Mouse (Mus musculus): Measurements from ENCODE around the gene Lyz2.
"Not testable (repeated sequence)": the region's sequence is repeated elsewhere in the genome, so short reads cannot be mapped to it uniquely, and the experiment has no call there.

Gene Lyz2

DNA sequence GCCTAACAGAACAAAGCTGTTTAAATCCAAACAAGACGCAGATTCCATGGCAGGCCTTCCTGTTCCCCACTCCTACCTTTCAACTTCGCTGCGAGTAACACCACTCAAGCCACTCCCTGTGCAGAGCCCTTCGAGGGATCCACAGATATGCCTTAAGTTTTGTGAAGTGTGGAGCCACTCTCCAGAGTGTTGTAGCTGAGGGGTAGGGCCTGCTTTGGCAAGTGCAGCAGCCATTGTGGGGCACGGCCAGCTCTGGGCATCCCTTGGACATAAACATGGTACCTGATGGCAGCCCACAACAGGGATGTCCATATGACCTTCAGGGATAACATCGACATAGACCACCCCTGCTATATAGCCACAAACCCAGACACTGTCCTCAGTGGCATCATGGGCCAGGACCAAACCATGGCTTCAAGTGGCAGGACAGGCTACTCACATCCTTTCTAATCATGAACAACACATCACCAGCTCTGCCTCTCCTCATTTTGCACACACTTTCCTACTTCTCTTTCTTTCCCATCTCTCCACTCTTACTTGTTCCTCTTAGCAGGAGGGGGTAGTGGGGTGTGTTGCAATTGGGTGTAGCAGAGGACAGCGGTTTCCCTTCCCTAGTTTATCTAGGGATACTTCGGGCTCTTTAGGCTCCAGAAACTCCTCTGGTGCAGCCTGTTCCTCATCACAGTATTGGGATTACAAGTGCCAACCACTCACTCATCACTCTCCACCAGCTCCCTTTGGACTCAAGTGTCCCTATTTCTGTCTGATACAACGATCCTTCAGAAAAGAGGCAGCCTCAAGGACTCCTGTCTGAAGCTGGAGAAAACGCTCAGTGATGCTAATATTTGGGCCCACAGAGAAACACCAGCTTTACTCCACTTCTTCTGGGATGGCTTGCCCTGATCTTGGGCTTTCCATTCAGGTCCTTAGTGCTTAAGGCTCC is 2.7 kb upstream of the Lyz2 start:
- no peak for DNase-seq (ENCODE audit: low spot score in 2 of 2)

GRCm38 (mm10) chr10:117283871-117284577 is 1.9 kb upstream of the Lyz2 start:
- no peak for DNase-seq (ENCODE audit: low spot score in 2 of 2)

DNA sequence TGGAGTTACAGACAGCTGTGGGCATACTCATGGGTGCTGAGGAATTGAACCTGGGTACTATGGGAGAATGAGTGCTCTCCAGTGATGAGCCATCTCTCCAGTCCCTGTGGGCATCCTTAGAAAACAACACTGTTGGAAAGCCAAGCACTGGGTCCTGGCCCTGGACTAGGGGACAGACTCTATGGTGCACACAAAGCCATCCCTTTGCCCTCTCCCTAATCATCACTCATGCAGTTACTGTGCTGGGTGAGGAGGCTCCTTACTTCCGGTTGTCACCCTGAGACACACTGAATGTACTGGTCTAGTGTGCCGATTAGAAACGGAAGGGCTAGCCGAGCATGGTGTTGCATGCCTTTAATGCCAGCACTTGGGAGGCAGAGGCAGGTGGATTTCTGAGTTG is 1.1 kb upstream of the Lyz2 start:
- DNase-seq (ENCODE audit: low spot score in 2 of 2), result not testable (repeated sequence)

DNA sequence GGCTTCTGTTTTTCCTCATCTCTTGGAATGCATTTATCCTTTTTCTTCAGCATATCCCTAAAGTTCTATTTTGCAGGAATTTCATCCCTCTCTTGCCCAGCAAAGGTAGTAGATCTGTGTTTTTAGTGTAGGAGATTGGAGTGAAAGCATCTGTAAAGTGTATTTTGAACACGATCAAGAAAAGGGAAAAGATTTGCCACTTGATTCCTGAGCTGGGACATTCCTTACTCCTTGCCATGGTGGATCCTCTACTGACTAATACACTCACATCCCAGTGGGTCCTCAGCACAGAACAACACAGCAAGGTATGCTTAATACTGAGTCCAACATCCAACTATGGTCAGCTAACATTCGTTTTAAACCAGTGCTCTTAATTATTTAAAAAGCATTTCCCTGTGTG is 430 bp upstream of the Lyz2 start:
- no peak for DNase-seq (ENCODE audit: low spot score in 2 of 2)

GRCm38 (mm10) chr10:117281381-117281920 is 670 bp downstream of the Lyz2 start:
- no peak for DNase-seq (ENCODE audit: low spot score in 2 of 2)

GRCm38 (mm10) chr10:117280000-117280399 is 2.1 kb downstream of the Lyz2 start:
- DNase-seq (ENCODE audit: low spot score in 2 of 2), result no peak

GRCm38 (mm10) chr10:117278510-117278909 is 3.6 kb downstream of the Lyz2 start:
- DNase-seq (ENCODE audit: low spot score in 2 of 2), result not testable (repeated sequence)

DNA sequence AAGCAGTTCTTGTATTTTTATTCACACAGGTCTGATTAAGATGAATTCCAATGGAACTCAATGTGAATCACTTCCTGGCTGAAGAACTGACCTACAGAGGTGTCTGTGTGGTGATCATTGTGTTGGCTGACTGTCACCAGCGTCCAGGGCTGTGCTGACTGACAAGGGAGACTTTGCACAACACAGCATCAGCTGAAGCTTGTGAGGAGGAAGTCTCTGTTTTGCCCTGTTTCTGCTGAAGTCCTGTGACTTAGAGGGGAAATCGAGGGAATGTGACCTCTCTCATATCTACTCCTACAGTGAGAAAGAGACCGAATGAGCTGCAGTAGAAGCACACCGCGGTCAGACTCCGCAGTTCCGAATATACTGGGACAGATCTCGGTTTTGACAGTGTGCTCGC is 4.3 kb downstream of the Lyz2 start:
- not testable (repeated sequence) for DNase-seq (ENCODE audit: low spot score in 2 of 2)

GRCm38 (mm10) chr10:117275681-117276369 is 6.3 kb downstream of the Lyz2 start:
- no peak for DNase-seq (ENCODE audit: low spot score in 2 of 2)

DNA sequence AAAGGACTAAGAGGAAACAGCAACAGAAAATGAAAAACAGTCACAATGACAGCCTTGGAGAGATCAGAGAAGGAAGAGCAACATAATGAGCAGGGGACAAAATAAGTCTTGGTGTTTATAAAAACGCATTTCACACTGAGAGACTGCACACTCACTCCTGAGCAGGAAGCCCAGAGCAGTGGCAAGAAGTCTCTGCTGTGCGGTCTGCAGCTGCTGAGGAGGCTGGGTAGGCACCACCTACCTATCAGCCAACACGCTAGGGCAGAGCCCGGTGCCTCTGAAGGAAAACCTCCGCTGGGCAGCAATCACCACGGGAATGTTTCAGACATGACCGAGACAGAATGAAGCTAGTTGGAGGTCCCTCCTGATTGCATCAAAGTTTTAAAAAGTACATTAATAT is 7.5 kb downstream of the Lyz2 start:
- not testable (repeated sequence) for DNase-seq (ENCODE audit: low spot score in 2 of 2)

DNA sequence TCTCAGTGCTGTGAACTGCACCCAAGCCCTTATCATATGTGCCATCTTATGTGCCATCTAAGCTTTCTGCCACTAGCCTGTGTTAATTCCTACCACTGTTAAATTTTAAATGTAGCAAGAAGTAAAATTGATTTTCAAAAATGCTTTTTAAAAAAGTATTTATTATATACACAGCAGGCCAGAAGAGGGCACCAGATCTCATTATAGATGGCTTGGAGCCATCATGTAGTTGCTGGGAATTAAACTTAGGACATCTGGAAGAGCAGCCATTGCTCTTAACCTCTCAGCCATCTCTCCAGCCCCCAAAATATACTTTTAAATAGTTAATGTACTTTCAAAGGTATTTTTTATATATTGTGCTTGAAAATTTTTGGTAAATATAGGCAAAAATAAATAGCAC is 10.1 kb downstream of the Lyz2 start:
- DNase-seq (ENCODE audit: low spot score in 2 of 2), result no peak

GRCm38 (mm10) chr10:117259870-117260269 is 22.3 kb downstream of the Lyz2 start:
- no peak for DNase-seq (ENCODE audit: low spot score in 2 of 2)

- DNase-seq (ENCODE audit: low spot score in 2 of 2), result no peak
Measured at GRCm38 (mm10) chr10:117238603-117239002, 43.5 kb downstream of the Lyz2 start, which contains the start of gene 9530003J23Rik. 9530003J23Rik (minus strand) TSS chr10:117238703.

- no peak for DNase-seq (ENCODE audit: low spot score in 2 of 2)
Measured at GRCm38 (mm10) chr10:117235866-117236265, 46.3 kb downstream of the Lyz2 start.

- DNase-seq (ENCODE audit: low spot score in 2 of 2), result no peak
Measured at GRCm38 (mm10) chr10:117234825-117235224, 47.3 kb downstream of the Lyz2 start.

GRCm38 (mm10) chr10:117229826-117230225 is 52.3 kb downstream of the Lyz2 start:
- no peak for DNase-seq (ENCODE audit: low spot score in 2 of 2)
